Mouse (Mus musculus) layer of hippocampus, adult 2 months (tissue): Measurements from ENCODE around the gene Hhatl. TPM values are rescaled to one million over a fixed set of nuclear protein-coding genes. Genes with fewer than 3 reads are reported as not detected.
A peak's percentile ranks its signal among the peaks of the same experiment; 100 is the strongest.

Experiments used
- DNase-seq, 2 experiments: peaks; one replicate each; pipeline ENCODE4 v3.0.0; 2022; ENCODE audit warnings: low spot score in 2 of 2
- H3K27ac ChIP-seq: fragments of 200-600 bp; 2 replicates; pipeline ENCODE4 v1.8.1; 2022
- H3K4me3 ChIP-seq: fragments of 200-600 bp; 2 replicates; pipeline ENCODE4 v1.8.1; 2022; ENCODE audit warnings: mild to moderate bottlenecking
- CTCF ChIP-seq: fragments of 200-600 bp; conservative IDR thresholded peaks from 2 replicates; pipeline ENCODE4 v1.8.1; 2022; ENCODE audit warnings: antibody characterized with exemption, mild to moderate bottlenecking, moderate library complexity
- total RNA-seq, 2 experiments: library from RNA; stranded (reverse); gene quantifications; 2 replicates each; pipeline ENCODE4 v1.2.3; 2021

The Hhatl gene
- total RNA-seq, 2 experiments from 2014 or later = 15.6 to 19.9 TPM

- H3K4me3 ChIP-seq = no peak overlapping the region
- peak; percentile 60 to 67 for DNase-seq
- TF ChIP-seq CTCF = no peak
- H3K27ac ChIP-seq = peak overlapping the region; percentile 91
These were observed 30.3 kb upstream of the Hhatl start for GRCm38 (mm10) chr9:121822585-121822991.

GRCm38 (mm10) chr9:121820765-121821164 is 28.5 kb upstream of the Hhatl start:
- H3K27ac ChIP-seq = peak overlapping the region; percentile 95
- no peak for TF ChIP-seq CTCF
- H3K4me3 ChIP-seq = no peak overlapping the region
- no peak for DNase-seq

- no peak for TF ChIP-seq CTCF
- H3K27ac ChIP-seq = peak overlapping the region; percentile 95
- no peak overlapping the region for H3K4me3 ChIP-seq
- peak in 1 of 2 experiments; percentile 31 for DNase-seq
These were observed 27.6 kb upstream of the Hhatl start for GRCm38 (mm10) chr9:121819771-121820471.

- no peak for TF ChIP-seq CTCF
- peak; percentile 43 to 61 for DNase-seq
- H3K4me3 ChIP-seq = no peak overlapping the region
- peak overlapping the region; percentile 95 for H3K27ac ChIP-seq
These were observed 26.9 kb upstream of the Hhatl start for GRCm38 (mm10) chr9:121819073-121819770.

- DNase-seq = no peak
- Histone ChIP-seq H3K4me3 (no peak overlapping the region), H3K27ac (no peak overlapping the region)
- no peak for TF ChIP-seq CTCF
These were observed 22.9 kb upstream of the Hhatl start for GRCm38 (mm10) chr9:121815183-121815582.

GRCm38 (mm10) chr9:121810081-121810821 is 17.9 kb upstream of the Hhatl start:
- Histone ChIP-seq H3K4me3 (no peak overlapping the region), H3K27ac (peak overlapping the region; percentile 93)
- peak; percentile 65 to 77 for DNase-seq
- no peak for TF ChIP-seq CTCF

GRCm38 (mm10) chr9:121808511-121808910 is 16.2 kb upstream of the Hhatl start:
- Histone ChIP-seq H3K27ac (peak overlapping the region; percentile 93), H3K4me3 (no peak overlapping the region)
- DNase-seq = no peak
- no peak for TF ChIP-seq CTCF

- H3K27ac ChIP-seq = peak overlapping the region; percentile 93
- no peak for DNase-seq
- H3K4me3 ChIP-seq = no peak overlapping the region
- TF ChIP-seq CTCF = no peak
These were observed 15.6 kb upstream of the Hhatl start for GRCm38 (mm10) chr9:121807947-121808346.

GRCm38 (mm10) chr9:121807546-121807945 is 15.2 kb upstream of the Hhatl start:
- no peak for DNase-seq
- no peak overlapping the region for H3K4me3 ChIP-seq
- no peak for TF ChIP-seq CTCF
- peak overlapping the region; percentile 93 for H3K27ac ChIP-seq

GRCm38 (mm10) chr9:121802747-121803146 is 10.4 kb upstream of the Hhatl start:
- no peak overlapping the region for H3K4me3 ChIP-seq
- DNase-seq = no peak
- no peak overlapping the region for H3K27ac ChIP-seq
- no peak for TF ChIP-seq CTCF

GRCm38 (mm10) chr9:121798887-121799520 is 6.7 kb upstream of the Hhatl start:
- Histone ChIP-seq H3K4me3 (no peak overlapping the region), H3K27ac (no peak overlapping the region)
- TF ChIP-seq CTCF = no peak
- DNase-seq = no peak

- no peak for TF ChIP-seq CTCF
- Histone ChIP-seq H3K27ac (no peak overlapping the region), H3K4me3 (no peak overlapping the region)
- no peak for DNase-seq
These were observed 5.4 kb upstream of the Hhatl start for GRCm38 (mm10) chr9:121797722-121798121.
